Mouse (Mus musculus) lung, postnatal 25 days (tissue): ENCODE measurements around the gene Tln2.
"Not testable (repeated sequence)": the region's sequence is repeated elsewhere in the genome, so short reads cannot be mapped to it uniquely, and the experiment has no call there.

Source experiments
- DNase-seq: peaks from one replicate; pipeline ENCODE4 v3.0.0; 2022; ENCODE audit warnings: low spot score

Gene Tln2

DNA sequence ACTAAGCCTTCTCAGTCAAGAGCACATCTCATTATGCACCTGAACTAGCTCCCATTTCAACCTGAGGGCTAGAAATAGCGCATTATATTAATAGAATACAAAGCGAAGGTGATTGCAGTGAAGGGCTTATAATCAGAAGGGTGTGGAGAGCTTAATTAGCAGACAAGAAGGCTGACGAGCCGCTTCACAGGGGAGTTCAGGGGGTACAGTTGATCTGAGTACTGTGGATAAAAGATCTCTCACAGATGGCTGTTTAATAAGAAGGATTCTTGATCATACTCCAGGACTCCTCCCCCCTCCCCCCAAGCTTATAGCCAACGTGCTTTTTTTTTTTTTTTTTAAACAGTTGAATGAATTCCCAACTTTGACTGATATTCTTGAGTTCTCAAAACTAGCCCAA is 198.0 kb downstream of the Tln2 start:
- DNase-seq = no peak

DNA sequence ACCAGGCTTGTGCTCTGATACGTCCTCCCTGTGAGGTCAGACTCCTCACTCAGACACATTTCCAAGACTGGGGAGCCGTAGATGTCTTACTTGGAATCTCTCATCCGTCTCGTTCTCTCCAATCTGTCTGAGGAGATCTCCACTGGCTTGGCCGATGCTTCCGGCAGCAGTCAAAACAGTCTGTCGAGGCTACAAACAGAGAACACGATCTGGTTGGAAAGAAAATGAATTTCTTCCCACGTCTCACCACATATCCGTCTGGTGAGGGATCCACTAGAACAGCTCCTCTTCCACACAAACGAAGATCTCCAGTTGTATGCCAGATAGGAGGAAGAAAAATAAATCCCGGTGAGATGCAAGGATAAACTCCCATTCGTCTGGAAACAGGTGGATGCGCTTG is 205.1 kb downstream of the Tln2 start:
- no peak for DNase-seq

DNA sequence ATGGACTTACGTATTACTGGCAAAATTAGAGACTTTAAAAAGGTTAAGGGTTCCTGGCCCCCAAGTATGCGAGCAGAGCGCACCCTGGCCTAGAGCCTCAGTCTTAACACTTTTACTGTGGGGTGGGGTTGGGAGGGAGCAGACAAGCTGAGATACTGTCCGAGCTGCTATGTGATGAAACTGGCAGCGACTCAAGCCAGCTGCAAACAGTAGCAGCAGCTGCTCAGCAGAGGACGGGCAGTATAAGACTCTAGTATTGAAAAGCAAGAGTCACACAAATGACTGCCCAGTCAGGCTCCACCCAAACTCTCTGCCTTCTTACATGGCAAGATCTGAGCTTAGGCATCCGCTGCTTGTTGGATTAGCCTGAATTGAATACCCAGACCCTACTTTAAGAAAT is 206.1 kb downstream of the Tln2 start:
- DNase-seq = no peak

DNA sequence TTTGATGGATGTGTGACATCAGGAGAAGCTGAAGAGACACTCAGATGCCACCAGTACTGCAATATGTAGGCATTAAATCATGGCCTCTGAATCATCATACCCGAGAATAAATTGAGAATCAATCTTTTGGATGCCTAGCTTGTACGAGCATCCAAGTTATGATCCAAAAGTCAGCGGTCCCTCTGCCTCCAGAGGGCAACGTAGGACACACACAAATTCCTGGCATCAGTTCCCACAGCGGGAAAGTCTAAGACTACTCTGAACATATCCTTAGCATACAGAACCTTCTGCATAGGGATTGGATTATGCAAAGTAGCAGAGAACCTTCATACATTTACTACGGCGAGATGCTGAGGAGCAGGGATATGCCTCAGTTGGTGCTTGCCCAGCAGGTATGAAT is 210.5 kb downstream of the Tln2 start:
- DNase-seq = no peak

DNA sequence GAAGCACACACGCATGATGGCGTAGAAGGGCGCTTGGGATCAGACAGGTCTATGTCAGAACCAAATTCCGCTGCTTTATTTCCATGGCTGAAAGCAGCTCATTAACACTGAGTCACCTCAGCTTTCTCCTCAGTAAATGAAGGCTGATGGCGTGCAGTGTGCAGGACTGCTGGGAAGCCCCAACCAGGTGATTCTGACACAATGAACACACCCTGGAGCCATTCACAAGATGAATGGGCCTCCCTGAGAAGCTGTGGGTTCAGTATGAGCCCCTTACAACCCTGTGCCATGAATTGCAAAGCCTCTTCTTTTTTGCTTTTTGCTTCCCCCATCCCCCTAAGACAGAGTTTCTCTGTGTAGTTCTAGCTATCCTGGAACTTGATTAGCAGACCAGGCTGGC is 212.3 kb downstream of the Tln2 start:
- no peak for DNase-seq

DNA sequence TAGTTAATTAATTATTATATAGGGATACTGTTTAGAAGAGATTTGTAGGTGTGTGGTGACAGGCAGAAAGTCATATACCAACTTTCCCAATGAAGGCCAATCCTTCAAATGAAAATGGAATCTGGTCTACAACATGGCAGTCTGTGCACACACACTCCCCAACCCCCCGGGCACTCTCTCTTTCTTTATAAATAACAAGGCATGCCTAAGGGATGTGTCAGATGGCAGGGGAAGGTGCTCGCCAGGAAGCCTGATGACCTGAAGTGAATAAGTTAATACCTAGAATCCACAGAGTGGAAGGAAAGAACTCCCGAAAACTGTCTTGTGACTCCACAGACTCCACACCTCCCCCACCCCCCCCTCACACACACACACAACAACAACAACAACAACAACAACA is 228.2 kb downstream of the Tln2 start:
- DNase-seq = no peak

DNA sequence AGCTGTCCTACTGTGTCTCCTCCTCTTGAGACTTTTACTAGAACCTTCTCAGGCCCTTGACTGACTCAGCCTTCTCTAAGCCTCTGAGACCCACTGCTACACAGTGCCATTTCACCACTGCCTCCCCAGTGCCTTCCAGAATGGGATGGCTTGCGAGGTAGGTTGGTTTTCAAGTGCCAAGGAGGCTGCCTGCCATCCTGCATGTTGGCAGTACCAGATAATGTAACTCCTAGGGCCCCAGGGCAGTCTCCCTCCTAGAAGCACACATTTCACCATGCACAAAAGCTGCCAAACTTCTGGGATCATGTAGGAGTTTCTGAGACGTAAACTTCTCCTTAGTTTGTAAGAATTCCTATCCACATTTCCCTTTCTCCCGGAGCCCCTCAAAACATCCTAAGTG is 231.1 kb downstream of the Tln2 start:
- no peak for DNase-seq

DNA sequence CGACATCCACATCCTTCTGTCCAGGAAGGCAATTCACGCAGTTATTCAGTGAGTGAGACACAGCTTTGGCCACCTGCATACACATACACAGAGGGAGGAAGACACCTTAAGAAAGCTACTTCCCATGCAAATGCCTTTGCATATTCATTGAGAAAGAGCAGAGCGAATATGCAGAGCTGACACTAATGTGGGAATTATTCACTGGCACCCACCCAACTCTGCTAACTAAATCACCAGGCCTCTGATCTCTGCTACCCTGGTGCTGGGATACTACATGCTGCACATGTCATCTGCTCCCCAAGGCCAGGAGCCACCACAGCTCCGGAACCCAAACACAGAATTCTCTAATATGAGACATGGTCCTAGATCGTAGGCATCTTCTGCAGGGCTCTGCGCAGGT is 237.6 kb downstream of the Tln2 start:
- DNase-seq = no peak

DNA sequence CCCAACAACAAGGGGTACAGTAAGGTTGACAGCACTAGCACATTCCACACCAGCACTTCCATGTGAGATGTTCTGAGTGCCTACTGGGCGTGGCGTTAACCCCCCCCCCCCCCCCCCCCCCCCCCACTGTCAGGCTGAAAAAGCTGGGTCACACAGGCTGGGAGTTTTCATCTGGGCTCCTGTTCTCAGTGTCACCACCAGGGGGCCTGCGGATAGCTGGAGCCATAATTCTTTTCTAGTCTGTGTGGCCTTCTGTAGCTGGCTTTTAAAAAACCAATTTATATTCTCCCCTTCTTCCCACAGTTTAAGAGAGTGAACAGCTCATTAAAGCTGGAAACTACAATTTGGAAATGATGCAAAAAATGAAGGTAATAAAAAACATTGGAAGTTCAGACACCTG is 244.1 kb downstream of the Tln2 start:
- peak; percentile 14 for DNase-seq

DNA sequence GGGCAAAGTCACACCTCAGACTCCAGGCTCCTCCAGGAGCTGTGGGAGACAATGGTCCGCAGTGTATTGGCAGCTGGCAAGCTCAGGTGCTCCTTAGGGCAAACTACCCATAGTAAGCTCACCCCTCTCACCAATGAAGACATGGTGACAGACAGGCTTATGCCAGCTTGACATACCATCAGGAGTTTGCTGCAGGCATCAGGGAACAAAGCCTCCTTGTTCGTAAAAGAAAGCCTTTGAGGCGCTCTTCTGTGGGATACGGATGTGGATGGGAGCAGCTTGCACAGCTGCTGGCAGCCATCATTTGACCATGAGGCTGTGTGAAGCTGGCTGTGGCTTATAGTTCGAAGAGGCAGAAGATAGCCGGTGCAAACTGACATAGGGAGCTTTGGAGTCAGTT is 254.5 kb downstream of the Tln2 start:
- no peak for DNase-seq

DNA sequence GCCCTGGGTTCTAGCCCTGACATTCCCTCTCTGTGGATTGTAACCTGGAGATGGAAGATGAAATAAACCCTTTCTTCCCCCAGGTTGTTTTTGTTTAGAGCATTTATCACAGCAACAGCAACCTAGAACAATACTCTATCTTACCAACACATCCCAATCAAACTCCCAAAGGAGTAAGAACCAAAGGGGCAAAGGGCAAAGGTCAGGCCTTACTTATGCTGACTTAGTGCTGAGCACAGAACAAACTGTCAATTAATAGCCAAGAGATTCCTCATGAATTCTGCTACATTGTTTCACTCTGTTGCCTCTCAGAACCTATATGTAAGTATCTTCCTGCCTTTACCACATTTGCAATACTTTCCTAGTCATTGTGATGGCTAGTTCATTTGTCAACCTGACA is 255.5 kb downstream of the Tln2 start:
- DNase-seq = no peak

DNA sequence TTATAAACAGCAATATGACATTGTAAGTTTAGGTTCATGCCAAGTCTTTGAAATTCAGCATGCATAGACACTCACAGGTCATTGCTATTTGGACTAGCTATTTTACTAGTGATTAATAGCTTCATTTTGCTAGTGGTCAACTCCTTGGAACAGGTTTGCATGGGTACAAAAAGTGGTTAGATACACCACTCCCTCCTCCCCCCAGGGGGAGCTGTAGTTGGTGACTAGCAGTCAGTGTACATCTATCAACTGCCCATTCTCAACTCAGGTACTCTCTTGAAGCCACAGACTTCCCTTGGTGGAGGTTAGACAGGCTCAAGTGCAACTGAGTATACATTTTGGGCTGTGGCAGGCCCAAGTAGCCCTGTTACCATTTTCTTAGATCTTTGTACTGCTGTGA is 256.5 kb downstream of the Tln2 start:
- no peak for DNase-seq

DNA sequence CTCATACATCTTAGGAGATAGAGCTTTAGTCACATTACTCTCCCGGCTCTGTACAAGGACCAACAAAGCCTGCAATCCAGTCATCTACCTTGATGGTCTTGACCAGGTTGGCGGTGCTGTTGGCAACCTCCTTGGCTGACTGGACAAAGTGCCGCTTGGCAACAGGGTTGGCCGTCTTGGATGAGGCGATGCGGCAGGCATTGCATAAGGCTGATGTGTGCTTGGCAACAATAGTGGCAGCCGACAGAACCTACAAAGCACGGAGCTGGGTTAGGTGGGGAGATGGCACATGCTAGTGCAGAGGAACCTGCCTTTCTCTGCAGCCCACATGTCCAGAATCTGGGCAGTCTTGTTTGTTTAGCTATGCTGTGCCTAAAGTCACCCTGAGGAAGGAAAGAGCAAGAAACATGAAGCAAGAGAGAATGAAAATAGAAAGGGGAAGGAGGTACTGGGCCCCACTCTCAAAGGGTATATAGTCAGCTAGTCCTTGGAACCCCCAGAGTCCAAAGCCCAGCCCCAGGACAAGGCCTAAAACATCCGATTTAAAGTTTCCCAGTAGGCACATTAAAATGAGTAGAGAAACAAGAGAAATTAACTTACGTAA is 257.0 kb downstream of the Tln2 start:
- DNase-seq = no peak

DNA sequence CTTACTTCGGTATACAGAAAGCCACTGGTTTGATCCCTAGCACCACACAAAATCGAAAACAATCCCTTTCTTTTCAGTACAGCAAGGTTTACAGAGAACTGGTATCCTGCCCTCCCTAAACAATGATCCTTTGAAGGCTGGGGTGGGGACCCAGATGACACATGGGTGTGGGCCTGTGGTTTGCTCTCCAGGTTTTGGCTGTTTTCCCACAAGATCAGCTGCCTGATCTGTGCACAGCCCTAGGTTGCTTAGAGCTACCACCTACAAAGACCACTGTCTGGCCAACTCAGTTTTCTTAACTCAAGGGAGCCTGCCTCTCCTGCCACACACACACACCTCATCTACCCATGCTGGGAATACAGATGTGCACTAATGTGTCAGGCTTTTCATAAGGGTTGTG is 257.9 kb downstream of the Tln2 start:
- no peak for DNase-seq

DNA sequence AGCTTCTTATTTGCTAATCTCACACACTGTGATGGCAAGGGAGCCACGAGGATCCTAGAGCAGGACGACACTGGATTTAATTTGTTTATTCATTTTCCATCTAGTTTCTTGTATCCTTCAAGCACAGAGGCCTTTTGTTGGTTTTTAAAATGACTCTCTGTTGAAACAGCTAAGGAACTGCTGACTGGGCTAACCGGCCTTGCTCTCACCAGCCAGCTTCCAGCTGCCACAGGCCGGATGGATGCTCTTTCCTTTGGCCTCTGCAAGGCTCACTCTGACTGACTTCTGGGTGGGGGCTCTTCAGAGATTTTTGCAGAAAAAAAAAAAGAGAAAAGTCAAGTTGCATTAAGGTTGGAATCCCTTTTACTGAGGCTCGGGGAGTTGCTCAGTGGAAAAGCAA is 258.7 kb downstream of the Tln2 start:
- DNase-seq = no peak

DNA sequence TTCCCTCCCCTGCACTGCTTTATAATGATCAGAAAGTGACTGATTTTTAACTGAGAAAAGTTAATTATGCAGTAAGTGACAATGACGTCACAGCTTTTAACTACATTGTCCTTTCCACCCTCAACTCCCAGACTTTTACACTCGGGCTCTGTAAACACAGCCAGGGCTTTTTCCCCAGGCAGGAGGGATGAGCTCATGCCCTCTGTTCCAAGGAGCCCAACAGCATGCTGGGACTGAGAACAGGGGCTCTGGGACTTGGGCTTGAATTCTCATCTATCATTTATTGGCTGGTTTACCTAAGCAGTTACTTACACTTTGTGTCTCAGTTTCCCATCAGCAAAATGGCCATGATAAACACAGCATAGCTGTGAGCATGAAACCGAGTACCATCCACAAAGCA is 259.2 kb downstream of the Tln2 start:
- no peak for DNase-seq

DNA sequence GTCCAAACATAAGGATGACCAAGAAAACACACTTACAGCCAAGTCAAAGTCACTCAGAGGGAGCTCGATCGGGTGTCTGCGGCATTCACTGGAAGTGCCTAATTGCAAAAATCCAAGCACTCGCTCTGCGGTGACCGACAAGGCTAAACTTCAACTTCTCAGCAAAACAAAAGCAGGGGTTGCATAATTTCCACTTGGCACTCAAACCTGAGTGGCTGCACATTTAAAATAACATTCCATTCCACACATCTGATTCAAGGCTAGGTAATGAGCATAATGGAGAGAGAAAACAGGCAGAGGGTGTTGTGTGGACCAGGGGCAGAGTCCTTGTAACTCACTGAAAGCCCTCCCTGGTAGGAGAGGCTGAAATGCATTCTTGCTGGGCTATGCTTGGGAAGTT is 260.3 kb downstream of the Tln2 start:
- DNase-seq = peak; percentile 72

DNA sequence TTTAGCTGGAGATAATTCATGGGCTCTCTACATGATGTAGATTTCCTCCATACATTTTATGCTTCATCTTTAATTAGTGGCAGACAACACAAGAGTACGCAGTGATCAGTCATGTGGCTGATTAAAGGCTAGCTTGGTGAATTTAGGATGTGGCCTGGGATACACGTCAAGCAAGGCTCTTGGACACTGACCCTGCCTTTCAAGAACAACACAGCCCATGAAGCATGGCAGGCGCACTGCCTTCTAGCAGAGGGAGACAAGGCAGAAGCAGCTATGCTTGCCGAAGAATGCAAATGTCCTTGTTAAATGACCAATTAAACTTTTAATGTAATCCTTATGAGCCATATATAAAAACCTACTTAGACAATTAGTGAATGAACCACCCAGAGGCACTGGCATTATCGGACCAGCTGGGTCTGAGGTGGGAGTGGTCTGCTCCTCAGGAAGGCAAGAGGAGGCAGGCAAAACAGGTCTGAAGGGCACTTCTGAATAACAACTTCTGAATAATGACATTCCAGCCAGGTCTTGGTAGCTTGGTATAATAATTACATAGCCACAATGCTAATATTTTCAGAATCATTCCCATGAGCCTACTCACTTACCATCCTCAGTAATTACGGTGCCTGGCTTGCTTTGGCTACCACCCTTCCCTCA is 262.1 kb downstream of the Tln2 start:
- peak; percentile 46 for DNase-seq

DNA sequence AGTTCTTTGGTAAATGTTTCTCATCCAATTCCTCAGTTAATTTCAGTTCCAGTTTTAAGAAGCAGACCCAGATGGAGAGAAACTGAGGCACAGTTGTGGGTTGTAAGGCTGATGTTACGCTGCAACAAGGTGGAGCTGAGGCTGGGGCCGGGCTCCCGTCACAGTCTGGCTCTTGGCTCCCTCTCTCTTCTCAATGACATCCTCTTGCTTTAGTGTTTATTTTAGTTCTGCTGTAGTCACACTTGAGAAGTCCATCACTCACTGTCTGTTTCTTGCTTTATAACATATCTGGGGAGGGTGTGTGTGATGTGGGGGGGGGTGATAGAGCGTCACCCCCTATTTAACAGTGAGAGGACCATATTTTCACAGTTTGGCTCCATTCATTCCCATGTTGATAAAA is 272.0 kb downstream of the Tln2 start:
- no peak for DNase-seq

DNA sequence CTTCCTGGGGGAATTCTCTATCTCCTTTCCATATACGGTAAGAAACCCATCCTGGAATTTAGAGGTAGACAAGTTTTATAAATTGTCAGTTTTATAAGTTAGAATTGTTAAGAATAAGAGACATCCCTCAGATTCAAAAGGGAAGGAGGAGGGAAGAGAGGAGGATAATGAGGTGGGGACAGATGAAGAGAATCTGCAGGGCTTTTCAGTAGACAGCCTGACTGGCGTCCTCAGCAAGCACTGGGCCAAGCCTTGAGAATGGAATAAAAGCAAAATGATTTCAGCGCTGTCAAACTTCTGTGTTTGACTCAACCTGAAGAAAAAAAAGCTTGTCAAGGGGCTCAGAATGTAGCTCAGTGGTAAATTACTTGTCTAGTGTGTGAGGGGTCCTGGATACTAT is 272.7 kb downstream of the Tln2 start:
- peak; percentile 19 for DNase-seq

DNA sequence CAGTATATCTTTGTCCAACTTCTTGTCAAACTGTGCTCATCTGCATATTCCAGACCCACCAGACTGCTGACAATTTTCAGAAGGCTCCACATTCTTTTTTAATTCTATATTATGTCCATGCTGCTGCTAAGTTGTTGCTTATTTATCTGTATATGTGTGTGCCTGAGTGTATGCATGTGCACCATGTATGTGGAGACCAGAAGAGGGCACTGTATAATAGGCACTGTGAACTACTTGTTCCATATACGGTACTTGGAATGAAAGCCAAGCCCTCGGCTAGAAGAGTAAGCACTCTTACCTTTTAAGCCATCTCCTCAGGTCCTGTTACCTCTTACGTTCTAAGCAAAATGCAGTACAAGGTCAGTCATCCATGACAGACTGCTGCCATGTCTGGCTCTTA is 274.0 kb downstream of the Tln2 start:
- DNase-seq = no peak

DNA sequence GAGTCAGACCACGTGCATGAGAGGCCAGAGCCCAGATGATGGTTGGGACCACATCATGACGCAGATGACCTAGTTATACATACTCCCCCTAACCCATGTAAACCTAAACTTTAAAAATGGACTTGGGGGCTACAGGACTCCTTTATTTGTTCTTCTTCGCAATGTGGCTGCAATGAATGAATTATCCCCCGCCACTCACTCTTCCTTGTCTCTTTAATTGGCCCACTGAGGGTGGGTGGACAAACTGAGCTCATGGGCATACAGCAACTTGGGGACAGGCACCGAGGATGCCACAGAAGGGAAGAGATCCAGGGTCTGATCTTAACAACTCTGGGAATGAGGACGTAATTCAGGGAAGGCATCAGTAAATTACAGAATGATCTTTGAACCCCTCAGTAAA is 277.7 kb downstream of the Tln2 start:
- no peak for DNase-seq

DNA sequence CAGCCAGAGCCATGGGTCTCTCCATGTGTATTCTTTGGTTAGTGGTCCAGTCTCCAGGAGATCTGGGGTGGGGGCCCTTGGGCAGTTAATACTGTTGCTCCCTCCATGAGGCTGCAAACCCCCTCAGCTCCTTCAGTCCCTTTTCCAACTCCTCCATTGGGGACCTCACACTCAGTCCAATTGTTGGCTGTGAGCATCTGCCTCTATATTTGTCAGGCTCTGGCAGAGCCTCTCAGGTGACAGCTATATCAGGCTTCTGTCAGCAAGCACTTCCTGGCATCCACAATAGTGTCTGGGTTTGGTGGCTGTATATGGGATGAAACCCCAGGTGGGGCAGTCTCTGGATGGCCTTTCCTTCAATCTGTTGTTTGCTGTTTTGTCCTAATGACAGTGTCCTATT is 279.2 kb downstream of the Tln2 start:
- not testable (repeated sequence) for DNase-seq

DNA sequence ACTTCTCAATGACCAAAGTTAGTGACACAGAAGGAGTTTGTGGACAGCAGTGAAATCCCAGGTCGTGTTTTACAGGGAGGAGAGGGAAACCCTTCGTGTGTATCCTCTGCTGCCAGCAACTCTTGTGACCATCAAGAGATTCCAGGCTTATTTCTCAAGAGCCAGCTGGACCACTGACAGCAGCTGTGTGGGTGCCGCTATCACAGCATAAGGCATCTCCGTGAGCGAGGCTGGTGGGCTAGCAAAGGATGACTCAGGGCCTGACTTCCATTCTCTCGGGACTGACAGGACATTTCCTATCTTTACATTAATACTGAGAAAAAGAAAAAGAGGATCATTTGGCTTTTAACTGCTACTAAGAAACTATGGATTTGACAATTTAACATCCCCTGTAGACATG is 283.1 kb downstream of the Tln2 start:
- no peak for DNase-seq

DNA sequence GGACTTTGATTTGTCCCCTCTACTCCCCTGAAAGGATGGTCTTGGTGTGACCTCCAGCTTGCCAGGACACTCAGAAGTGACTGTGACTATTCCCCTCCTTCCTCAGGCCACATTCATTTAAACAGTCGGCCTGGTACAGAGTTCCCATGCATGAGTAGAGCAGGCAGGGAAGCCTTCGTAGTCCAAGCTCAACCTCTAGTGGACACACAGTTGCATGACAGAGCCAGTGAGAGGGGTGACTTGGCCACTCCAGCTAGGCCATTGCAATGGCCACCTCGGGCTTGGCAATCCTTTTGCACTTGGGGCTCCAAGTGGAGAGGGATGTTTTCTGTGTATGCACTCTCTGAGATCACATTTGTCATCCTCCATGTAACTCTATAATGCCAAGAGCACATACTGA is 285.2 kb downstream of the Tln2 start:
- no peak for DNase-seq
